Mouse (Mus musculus) ES-E14 (cell line): ENCODE measurements around the gene Foxo3.

Experiments used
- HCFC1 ChIP-seq: IDR thresholded peaks from 2 replicates; pipeline ENCODE4 v1.6.1; 2012; ENCODE audit warnings: low read length, inconsistent platforms, borderline replicate concordance; ENCODE audit not compliant: insufficient read depth
- ZNF384 ChIP-seq: IDR thresholded peaks from 2 replicates; pipeline ENCODE4 v1.6.1; 2012; ENCODE audit warnings: low read depth, low read length, inconsistent platforms

GRCm38 (mm10) chr10:42247125-42247816 is 29.3 kb downstream of the Foxo3 start:
- no peak for TF ChIP-seq HCFC1
- no peak for TF ChIP-seq ZNF384
